Mouse (Mus musculus) spleen, adult 2 months (tissue): ENCODE measurements around the gene Lrch3.
"Not testable (repeated sequence)": the region's sequence is repeated elsewhere in the genome, so short reads cannot be mapped to it uniquely, and the experiment has no call there.

ENCODE experiments used
- CTCF ChIP-seq: fragments of 200-500 bp; IDR thresholded peaks from 2 replicates; pipeline ENCODE4 v1.5.1; 2011; ENCODE audit warnings: mild to moderate bottlenecking, inconsistent platforms; ENCODE audit not compliant: insufficient read depth, insufficient read length, insufficient replicate concordance; ENCODE audit errors: extremely low read depth
- POLR2A ChIP-seq: fragments of 200-500 bp; IDR thresholded peaks from 2 replicates; pipeline ENCODE4 v1.6.1; 2011; ENCODE audit warnings: low read depth, low read length, inconsistent platforms

GRCm38 (mm10) chr16:32939301-32939700 lies 25.4 kb downstream of the Lrch3 start:
- TF ChIP-seq POLR2A, CTCF: not testable (repeated sequence)
